Mouse (Mus musculus): Measurements from ENCODE around the gene 4930562C15Rik. TPM values are rescaled to one million over a fixed set of nuclear protein-coding genes. Genes with fewer than 3 reads are reported as not detected.
"Not testable (repeated sequence)": the region's sequence is repeated elsewhere in the genome, so short reads cannot be mapped to it uniquely, and the experiment has no call there.

The 4930562C15Rik gene
- 0.89 TPM in 1 of 2 replicates, not detected in the other for polyA plus RNA-seq (2014; fragmentation: Nextera tagmentation; extraction: Ambion mirVana)

- no peak within 1 kb of the TSS for H3K9ac ChIP-seq (ENCODE audit: low read depth, low read length)
Observed at GRCm38 (mm10) chr16:4835191-4835590, at the start of gene 4930562C15Rik. Gene 4930562C15Rik, plus strand, starts transcription at chr16:4835416.

GRCm38 (mm10) chr16:4785706-4786105 lies 49.5 kb upstream of the 4930562C15Rik start:
- Histone ChIP-seq H3K27me3 (ENCODE audit: control insufficient read depth, insufficient read depth, low read length) (no peaks in the 10 kb centered on the region), H3K36me3 (ENCODE audit: control insufficient read depth, insufficient read depth, low read length) (peaks cover 4% of the 10 kb centered on the region; the same call in 1 of the 2 replicates), H3K9me3 (ENCODE audit: control insufficient read depth, low read length) (no peaks in the 10 kb centered on the region), H3K9ac (ENCODE audit: low read depth, low read length) (no peak overlapping the region), H3K4me2 (replicated peaks; ENCODE audit: low read depth, low read length) (no peak overlapping the region), H3K4me1 (ENCODE audit: control insufficient read depth, insufficient read depth, low read length) (peaks cover 28% of the 10 kb centered on the region), H3K4me3 (ENCODE audit: low read length) (no peak overlapping the region), H3K27ac (ENCODE audit: low read depth, low read length) (no peak overlapping the region)
- WGBS = 83% methylated on average over 4 of the region's 4 CpGs
- no peak for ATAC-seq (ENCODE audit: low FRiP score, low TSS enrichment)

More at GRCm38 (mm10) chr16:4835191-4835590, at the start of gene 4930562C15Rik:
- no peak within 1 kb of the TSS for H3K4me3 ChIP-seq (ENCODE audit: low read length)
- no peaks in the 10 kb centered on the region for H3K9me3 ChIP-seq (ENCODE audit: control insufficient read depth, low read length)
- H3K4me1 ChIP-seq (ENCODE audit: control insufficient read depth, insufficient read depth, low read length) = no peaks in the 10 kb centered on the region
- H3K27ac ChIP-seq (ENCODE audit: low read depth, low read length) = no peak within 1 kb of the TSS
- H3K36me3 ChIP-seq (ENCODE audit: control insufficient read depth, insufficient read depth, low read length) = no peaks in the 10 kb centered on the region
- no peaks in the 10 kb centered on the region for H3K27me3 ChIP-seq (ENCODE audit: control insufficient read depth, insufficient read depth, low read length)
- H3K4me2 ChIP-seq (replicated peaks; ENCODE audit: low read depth, low read length) = no peak within 1 kb of the TSS
- ATAC-seq (ENCODE audit: low FRiP score, low TSS enrichment) = no peak
- 83% methylated on average over 3 of the region's 3 CpGs for WGBS

GRCm38 (mm10) chr16:4788176-4788575 lies 47.0 kb upstream of the 4930562C15Rik start:
- no peak overlapping the region for H3K27ac ChIP-seq (ENCODE audit: low read depth, low read length)
- no peaks in the 10 kb centered on the region for H3K9me3 ChIP-seq (ENCODE audit: control insufficient read depth, low read length)
- H3K27me3 ChIP-seq (ENCODE audit: control insufficient read depth, insufficient read depth, low read length) = no peaks in the 10 kb centered on the region
- H3K9ac ChIP-seq (ENCODE audit: low read depth, low read length) = no peak overlapping the region
- H3K4me3 ChIP-seq (ENCODE audit: low read length) = no peak overlapping the region
- peaks cover 28% of the 10 kb centered on the region for H3K4me1 ChIP-seq (ENCODE audit: control insufficient read depth, insufficient read depth, low read length)
- peak overlapping the region; percentile 72; the same call in 1 of the 2 replicates for H3K4me2 ChIP-seq (replicated peaks; ENCODE audit: low read depth, low read length)
- ATAC-seq (ENCODE audit: low FRiP score, low TSS enrichment) = no peak
- H3K36me3 ChIP-seq (ENCODE audit: control insufficient read depth, insufficient read depth, low read length) = peaks cover 4% of the 10 kb centered on the region; the same call in 1 of the 2 replicates

DNA sequence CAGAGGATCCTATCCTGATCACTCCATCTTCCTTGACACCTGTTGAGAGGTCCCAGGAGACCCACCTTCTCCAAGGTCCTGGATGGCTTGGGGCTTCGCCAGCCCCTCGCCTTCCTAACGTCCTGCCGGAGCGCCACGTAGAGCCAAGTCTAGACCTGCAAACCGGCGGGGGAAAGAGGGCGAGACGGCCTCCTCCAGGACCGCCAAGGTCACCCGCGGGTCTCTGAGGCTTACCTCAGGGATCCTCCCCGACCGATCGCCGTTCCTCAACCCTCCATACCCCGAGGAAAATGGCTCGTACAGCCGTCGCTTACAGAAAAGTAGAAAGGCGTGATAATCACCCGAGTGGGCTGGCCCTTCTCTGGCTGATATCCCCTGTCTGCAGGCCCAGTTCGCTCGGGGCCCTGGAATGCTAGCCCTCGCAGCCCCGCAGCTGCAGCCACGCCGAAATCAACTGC lies 45.9 kb upstream of the 4930562C15Rik start:
- ATAC-seq (ENCODE audit: low FRiP score, low TSS enrichment) = peak; percentile 58
- under 1% methylated on average over 29 of the region's 29 CpGs for WGBS
- H3K4me3 ChIP-seq (ENCODE audit: low read length) = peak overlapping the region; percentile 87
- no peaks in the 10 kb centered on the region; the same call in 1 of the 2 replicates for H3K36me3 ChIP-seq (ENCODE audit: control insufficient read depth, insufficient read depth, low read length)
- H3K9ac ChIP-seq (ENCODE audit: low read depth, low read length) = peak overlapping the region; percentile 89
- peaks cover 26% of the 10 kb centered on the region for H3K4me1 ChIP-seq (ENCODE audit: control insufficient read depth, insufficient read depth, low read length)
- H3K27me3 ChIP-seq (ENCODE audit: control insufficient read depth, insufficient read depth, low read length) = no peaks in the 10 kb centered on the region
- H3K9me3 ChIP-seq (ENCODE audit: control insufficient read depth, low read length) = no peaks in the 10 kb centered on the region
- H3K4me2 ChIP-seq (replicated peaks; ENCODE audit: low read depth, low read length) = peak overlapping the region; percentile 72
- peak overlapping the region; percentile 98 for H3K27ac ChIP-seq (ENCODE audit: low read depth, low read length)

- under 1% methylated on average over 51 of the region's 51 CpGs for WGBS
- H3K27me3 ChIP-seq (ENCODE audit: control insufficient read depth, insufficient read depth, low read length) = no peaks in the 10 kb centered on the region
- ATAC-seq (ENCODE audit: low FRiP score, low TSS enrichment) = peak; percentile 98
Observed at GRCm38 (mm10) chr16:4789810-4790559, 45.2 kb upstream of the 4930562C15Rik start, which contains the start of gene Cdip1. Gene Cdip1, minus strand, starts transcription at chr16:4790292.

GRCm38 (mm10) chr16:4791332-4791731 lies 43.9 kb upstream of the 4930562C15Rik start:
- Histone ChIP-seq H3K9ac (ENCODE audit: low read depth, low read length) (no peak overlapping the region), H3K4me3 (ENCODE audit: low read length) (no peak overlapping the region), H3K4me1 (ENCODE audit: control insufficient read depth, insufficient read depth, low read length) (peaks cover 19% of the 10 kb centered on the region), H3K27me3 (ENCODE audit: control insufficient read depth, insufficient read depth, low read length) (no peaks in the 10 kb centered on the region), H3K4me2 (replicated peaks; ENCODE audit: low read depth, low read length) (no peak overlapping the region), H3K36me3 (ENCODE audit: control insufficient read depth, insufficient read depth, low read length) (no peaks in the 10 kb centered on the region), H3K9me3 (ENCODE audit: control insufficient read depth, low read length) (no peaks in the 10 kb centered on the region), H3K27ac (ENCODE audit: low read depth, low read length) (no peak overlapping the region)
- 56% methylated on average over 2 of the region's 2 CpGs for WGBS
- no peak for ATAC-seq (ENCODE audit: low FRiP score, low TSS enrichment)

More at GRCm38 (mm10) chr16:4789810-4790559, 45.2 kb upstream of the 4930562C15Rik start, which contains the start of gene Cdip1:
- Histone ChIP-seq H3K9ac (ENCODE audit: low read depth, low read length) (peak within 1 kb of the TSS; percentile 89), H3K4me3 (ENCODE audit: low read length) (peak within 1 kb of the TSS; percentile 87), H3K9me3 (ENCODE audit: control insufficient read depth, low read length) (no peaks in the 10 kb centered on the region), H3K4me1 (ENCODE audit: control insufficient read depth, insufficient read depth, low read length) (peaks cover 25% of the 10 kb centered on the region), H3K4me2 (replicated peaks; ENCODE audit: low read depth, low read length) (peak within 1 kb of the TSS; percentile 72), H3K36me3 (ENCODE audit: control insufficient read depth, insufficient read depth, low read length) (no peaks in the 10 kb centered on the region), H3K27ac (ENCODE audit: low read depth, low read length) (peak within 1 kb of the TSS; percentile 98)

- Histone ChIP-seq H3K36me3 (ENCODE audit: control insufficient read depth, insufficient read depth, low read length) (no peaks in the 10 kb centered on the region), H3K27ac (ENCODE audit: low read depth, low read length) (no peak overlapping the region), H3K4me2 (replicated peaks; ENCODE audit: low read depth, low read length) (no peak overlapping the region), H3K9me3 (ENCODE audit: control insufficient read depth, low read length) (no peaks in the 10 kb centered on the region), H3K27me3 (ENCODE audit: control insufficient read depth, insufficient read depth, low read length) (no peaks in the 10 kb centered on the region), H3K4me3 (ENCODE audit: low read length) (no peak overlapping the region), H3K9ac (ENCODE audit: low read depth, low read length) (no peak overlapping the region), H3K4me1 (ENCODE audit: control insufficient read depth, insufficient read depth, low read length) (no peaks in the 10 kb centered on the region)
- no peak for ATAC-seq (ENCODE audit: low FRiP score, low TSS enrichment)
- WGBS = 82% methylated on average over 4 of the region's 4 CpGs
Observed at GRCm38 (mm10) chr16:4796631-4797030, 38.6 kb upstream of the 4930562C15Rik start.

GRCm38 (mm10) chr16:4818349-4818748 lies 16.9 kb upstream of the 4930562C15Rik start:
- Histone ChIP-seq H3K9me3 (ENCODE audit: control insufficient read depth, low read length) (peaks cover 4% of the 10 kb centered on the region; the same call in 1 of the 2 replicates), H3K4me3 (ENCODE audit: low read length) (no peak overlapping the region), H3K27me3 (ENCODE audit: control insufficient read depth, insufficient read depth, low read length) (no peaks in the 10 kb centered on the region), H3K9ac (ENCODE audit: low read depth, low read length) (no peak overlapping the region), H3K27ac (ENCODE audit: low read depth, low read length) (no peak overlapping the region), H3K36me3 (ENCODE audit: control insufficient read depth, insufficient read depth, low read length) (no peaks in the 10 kb centered on the region), H3K4me1 (ENCODE audit: control insufficient read depth, insufficient read depth, low read length) (no peaks in the 10 kb centered on the region), H3K4me2 (replicated peaks; ENCODE audit: low read depth, low read length) (no peak overlapping the region)
- ATAC-seq (ENCODE audit: low FRiP score, low TSS enrichment) = no peak
- 85% methylated on average over 3 of the region's 3 CpGs for WGBS

- H3K36me3 ChIP-seq (ENCODE audit: control insufficient read depth, insufficient read depth, low read length); H3K9ac ChIP-seq (ENCODE audit: low read depth, low read length); H3K4me3 ChIP-seq (ENCODE audit: low read length); H3K9me3 ChIP-seq (ENCODE audit: control insufficient read depth, low read length); H3K4me1 ChIP-seq (ENCODE audit: control insufficient read depth, insufficient read depth, low read length); H3K27me3 ChIP-seq (ENCODE audit: control insufficient read depth, insufficient read depth, low read length); H3K27ac ChIP-seq (ENCODE audit: low read depth, low read length); ATAC-seq (ENCODE audit: low FRiP score, low TSS enrichment); H3K4me2 ChIP-seq (replicated peaks; ENCODE audit: low read depth, low read length): not testable (repeated sequence)
- WGBS = 89% methylated on average over 5 of the region's 5 CpGs
Observed at GRCm38 (mm10) chr16:4824466-4824865, 10.8 kb upstream of the 4930562C15Rik start.
